In genomic region chr9:110333135-110333895, GRCm38 (mm10) we compare ENCODE assay signal across 8 mouse cellular contexts. TPM values are rescaled to one million over a fixed set of nuclear protein-coding genes. Genes with fewer than 3 reads are reported as not detected.
A peak's percentile ranks its signal among the peaks of the same experiment; 100 is the strongest.
DNase-seq lines count a peak whose midpoint lies in the region; ATAC-seq lines count a peak whose summit lies in the region.

Gene Scap, plus strand, starts transcription at chr9:110333288.

- H3K27me3 ChIP-seq in hindbrain, embryonic 12.5 days = no peaks in the 10 kb centered on the region

- peak; percentile 91 for ATAC-seq in hindbrain, embryonic 12.5 days (ENCODE audit: low FRiP score)

- peak within 1 kb of the TSS; percentile 83 for H3K9ac ChIP-seq in hindbrain, embryonic 12.5 days

- H3K9me3 ChIP-seq in hindbrain, embryonic 12.5 days (replicated peaks) = no peaks in the 10 kb centered on the region

- peak within 1 kb of the TSS; percentile 57 for H3K27ac ChIP-seq in hindbrain, embryonic 12.5 days

- peak within 1 kb of the TSS; percentile 90 for H3K4me2 ChIP-seq in hindbrain, embryonic 12.5 days (replicated peaks)

- under 1% methylated on average over 49 of the region's 78 CpGs for WGBS in hindbrain, embryonic 12.5 days

- no peaks in the 10 kb centered on the region for H3K36me3 ChIP-seq in hindbrain, embryonic 12.5 days

- peak within 1 kb of the TSS; percentile 93 for H3K4me3 ChIP-seq in hindbrain, embryonic 12.5 days

- peak; percentile 97 for DNase-seq in Muller cell, postnatal 12 days (ENCODE audit: inconsistent ontology term)
- peak; percentile 96 for DNase-seq in cerebellum, adult 9-11 months
- DNase-seq in frontal cortex, postnatal 10 days (ENCODE audit: low spot score in 2 of 2) = peak; percentile 89 to 96
- peak; percentile 98 for DNase-seq in layer of hippocampus, postnatal 14 days (ENCODE audit: low spot score in 2 of 2)
- DNase-seq in lung, postnatal 14 days = peak; percentile 98
- peak; percentile 90 for DNase-seq in retina, adult 2 months (ENCODE audit: low read depth, low spot score)
- DNase-seq in thymus, postnatal 36 days = peak; percentile 96 to 99

- peaks cover 11% of the 10 kb centered on the region for H3K4me1 ChIP-seq in hindbrain, embryonic 12.5 days

RNA-seq across cellular contexts. Expression of gene Scap, which starts in this region (rescaled TPM):
- polyA plus RNA-seq in hindbrain, embryonic 12.5 days (2016; fragmentation: Nextera tagmentation; extraction: Ambion mirVana) = 38.3 and 47.3 TPM in 2 replicates
- 10 to 100 TPM; 91.7 to 93.1 TPM for total RNA-seq in layer of hippocampus, postnatal 14 days (2021)

Comparison
In these comparisons a context has a peak if more than half of its experiments do, and no peak if none do; other contexts are left out.
1. Peak in every context shown above with its lines: DNase-seq, ATAC-seq, H3K4me3 ChIP-seq and H3K27ac ChIP-seq.